Mouse (Mus musculus): ENCODE measurements around the gene Cox6b2.

Gene Cox6b2

DNA sequence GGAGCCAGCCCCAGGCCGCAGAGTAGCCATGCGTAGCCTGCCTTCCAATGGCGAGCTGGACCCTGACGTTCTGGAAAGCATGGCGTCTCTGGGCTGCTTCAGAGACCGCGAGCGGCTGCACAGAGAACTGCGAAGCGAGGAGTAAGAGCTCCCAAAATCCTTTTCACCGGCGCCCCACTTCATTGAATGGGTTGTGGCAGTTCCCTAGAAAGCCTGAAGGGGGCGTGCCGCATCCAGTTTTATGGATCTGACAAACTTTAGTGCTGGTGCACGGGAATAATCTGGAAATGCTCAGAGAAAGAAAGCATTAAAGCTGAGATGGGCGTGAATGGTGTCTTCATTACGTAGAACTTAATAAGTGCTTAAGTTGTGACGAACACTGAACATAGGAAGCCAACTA is 47.8 kb downstream of the Cox6b2 start:
- DNase-seq, result no peak

DNA sequence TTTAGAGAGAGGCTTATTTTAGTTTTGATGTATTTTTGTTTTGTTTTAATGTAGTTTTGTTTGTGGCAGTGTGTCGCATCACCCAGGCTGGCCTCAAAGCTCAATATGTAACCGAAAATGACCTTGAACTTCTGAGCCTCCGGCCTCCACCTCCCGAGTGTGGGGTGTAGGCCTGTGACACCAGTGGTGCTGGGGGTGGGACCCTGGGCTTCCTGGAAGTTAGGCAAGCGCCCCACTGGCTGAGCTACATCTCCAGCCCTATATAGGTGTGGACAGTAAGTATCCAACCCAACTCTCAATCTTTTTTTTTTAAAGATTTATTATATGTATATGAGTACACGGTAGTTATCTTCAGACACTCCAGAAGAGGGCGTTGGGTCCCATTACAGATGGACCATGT is 49.7 kb downstream of the Cox6b2 start:
- no peak for DNase-seq

DNA sequence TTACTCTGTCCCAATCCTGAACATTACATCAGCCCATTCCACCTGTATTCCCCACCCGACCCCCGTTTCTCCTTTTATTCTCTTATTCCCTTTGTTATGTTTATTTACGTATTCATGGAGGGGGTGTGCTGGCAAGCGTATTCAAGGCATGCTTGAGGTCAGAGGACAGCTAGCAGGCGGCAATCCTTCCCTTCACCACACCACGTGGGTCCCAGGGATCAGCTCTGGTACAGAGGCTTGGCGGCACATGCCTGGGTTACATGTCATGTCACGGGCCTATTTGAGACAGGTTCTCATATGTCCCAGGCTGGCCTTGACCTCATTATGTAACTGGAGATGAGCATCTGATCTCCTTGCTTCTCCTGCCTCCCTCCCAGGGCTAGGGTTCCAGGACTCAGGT is 50.6 kb downstream of the Cox6b2 start:
- DNase-seq, result no peak

All from heart, adult 11 months (tissue).